Mouse (Mus musculus): ENCODE measurements around the gene Sept11.

DNA sequence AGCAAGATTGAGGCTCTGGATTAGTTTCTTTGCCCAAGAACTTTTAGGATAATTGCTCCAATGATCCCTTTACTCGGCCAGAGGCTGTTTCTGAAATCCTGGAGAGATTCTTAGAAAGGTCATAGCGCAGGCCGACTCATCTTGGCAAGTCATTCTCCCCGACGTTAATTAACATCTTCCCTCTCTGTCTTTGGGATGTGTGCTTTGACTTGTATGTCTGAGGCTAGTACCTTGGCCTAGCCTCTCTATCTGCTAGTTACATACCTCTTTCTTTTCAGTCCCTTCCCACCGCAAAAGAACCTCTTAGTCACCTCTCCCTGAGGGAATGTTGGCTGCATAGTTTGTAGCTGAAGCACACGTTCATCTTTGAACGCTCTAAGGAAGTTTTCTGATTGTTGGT, 10.4 kb downstream of the Sept11 start:
- TF ChIP-seq POLR2A (IDR thresholded peaks at IDR 0.05; ENCODE audit: low read depth, low read length) (no peak), CTCF (IDR thresholded peaks at IDR 0.05; ENCODE audit: borderline replicate concordance, insufficient read depth, low read length) (no peak)

Measured in embryonic fibroblast, embryonic 13.5 days (primary cell).